Mouse (Mus musculus) stomach, embryonic 14.5 days (tissue): ENCODE measurements around the gene Adamtsl4. TPM values are rescaled to one million over a fixed set of nuclear protein-coding genes. Genes with fewer than 3 reads are reported as not detected.

Source experiments
- ATAC-seq: fragments of 200-750 bp; cut with Nextera tagmentation; 2 replicates; pipeline ENCODE4 v1.8.0; 2017; ENCODE audit warnings: low read depth, moderate TSS enrichment; ENCODE audit not compliant: insufficient number of reproducible peaks, insufficient read depth, low FRiP score
- H3K27ac ChIP-seq: fragments of 300-500 bp; sonication (generic); 2 replicates; pipeline ENCODE4 v1.5.1; 2014; ENCODE audit warnings: mild to moderate bottlenecking, low read length, moderate library complexity, mixed read lengths
- H3K27me3 ChIP-seq: fragments of 300-500 bp; sonication (generic); 2 replicates; pipeline ENCODE4 v1.6.1; 2014; ENCODE audit warnings: low read length, control low read depth, mixed read lengths; ENCODE audit not compliant: control insufficient read depth, insufficient read depth
- H3K36me3 ChIP-seq: fragments of 300-500 bp; sonication (generic); 2 replicates; pipeline ENCODE4 v1.6.1; 2014; ENCODE audit warnings: mild to moderate bottlenecking, control low read depth, low read length, moderate library complexity, mixed read lengths; ENCODE audit not compliant: control insufficient read depth, insufficient read depth
- H3K4me1 ChIP-seq: fragments of 300-500 bp; sonication (generic); 2 replicates; pipeline ENCODE4 v1.6.1; 2014; ENCODE audit warnings: low read length, control low read depth, mixed read lengths; ENCODE audit not compliant: control insufficient read depth, insufficient read depth
- H3K4me2 ChIP-seq: fragments of 300-500 bp; sonication (generic); replicated peaks from 2 replicates; pipeline ENCODE4 v1.6.1; 2014; ENCODE audit warnings: low read depth, low read length, control low read depth
- H3K4me3 ChIP-seq: fragments of 300-500 bp; sonication (generic); 2 replicates; pipeline ENCODE4 v1.5.1; 2014; ENCODE audit warnings: low read depth, low read length, control low read depth
- H3K9ac ChIP-seq: fragments of 300-500 bp; sonication (generic); replicated peaks from 2 replicates; pipeline ENCODE4 v1.6.1; 2014; ENCODE audit warnings: low read depth, mild to moderate bottlenecking, control low read depth, low read length, moderate library complexity, mixed read lengths
- H3K9me3 ChIP-seq: fragments of 300-500 bp; sonication (generic); 2 replicates; pipeline ENCODE4 v1.6.1; 2016; ENCODE audit warnings: low read depth, low read length, control low read depth; ENCODE audit not compliant: control insufficient read depth
- WGBS: fragments of 180-500 bp; shearing (Covaris S2); extraction: QIAGEN DNeasy Blood & Tissue Kit; methylation state at CpG from one replicate; pipeline ENCODE4 v1.1.7; 2014; 5-methylcytosine and 5-hydroxymethylcytosine counted together
- polyA plus RNA-seq: library from polyadenylated mRNA; unstranded; fragments of >200 nt; fragmentation: Nextera tagmentation; extraction: Ambion mirVana; gene quantifications from 2 replicates; pipeline ENCODE4 v1.2.1, GENCODE M21; 2014

The Adamtsl4 gene
- polyA plus RNA-seq, 1 experiment from 2014 or later, result 5.3 TPM

- Histone ChIP-seq H3K27ac (no peak overlapping the region), H3K27me3 (no peaks in the 10 kb centered on the region), H3K36me3 (no peaks in the 10 kb centered on the region), H3K4me2 (no peak overlapping the region), H3K9me3 (no peaks in the 10 kb centered on the region), H3K4me1 (peaks cover 7% of the 10 kb centered on the region), H3K9ac (no peak overlapping the region), H3K4me3 (no peak overlapping the region)
- ATAC-seq, result no peak
- WGBS, result 90% methylated on average over 4 of the region's 4 CpGs
Measured at GRCm38 (mm10) chr3:95706273-95706672, 18.6 kb upstream of the Adamtsl4 start.

- WGBS, result 82% methylated on average over 4 of the region's 4 CpGs
Measured at GRCm38 (mm10) chr3:95704612-95705011, 16.9 kb upstream of the Adamtsl4 start.

GRCm38 (mm10) chr3:95703276-95703675 is 15.6 kb upstream of the Adamtsl4 start:
- no peaks in the 10 kb centered on the region for H3K36me3 ChIP-seq
- H3K4me2 ChIP-seq, result no peak overlapping the region
- no peaks in the 10 kb centered on the region for H3K9me3 ChIP-seq
- no peak overlapping the region for H3K4me3 ChIP-seq
- H3K27ac ChIP-seq, result no peak overlapping the region
- ATAC-seq, result no peak
- WGBS, result 83% methylated on average over 3 of the region's 3 CpGs
- H3K9ac ChIP-seq, result no peak overlapping the region
- no peaks in the 10 kb centered on the region for H3K27me3 ChIP-seq
- peaks cover 15% of the 10 kb centered on the region for H3K4me1 ChIP-seq

More at GRCm38 (mm10) chr3:95704612-95705011, 16.9 kb upstream of the Adamtsl4 start:
- Histone ChIP-seq H3K4me2 (no peak overlapping the region), H3K9me3 (no peaks in the 10 kb centered on the region), H3K36me3 (no peaks in the 10 kb centered on the region), H3K27me3 (no peaks in the 10 kb centered on the region), H3K4me1 (peaks cover 15% of the 10 kb centered on the region), H3K9ac (no peak overlapping the region), H3K4me3 (no peak overlapping the region), H3K27ac (no peak overlapping the region)
- ATAC-seq, result no peak

GRCm38 (mm10) chr3:95701877-95702540 is 14.3 kb upstream of the Adamtsl4 start:
- no peaks in the 10 kb centered on the region for H3K9me3 ChIP-seq
- H3K4me3 ChIP-seq, result peak overlapping the region; percentile 19
- no peak overlapping the region for H3K9ac ChIP-seq
- H3K36me3 ChIP-seq, result no peaks in the 10 kb centered on the region
- peaks cover 15% of the 10 kb centered on the region for H3K4me1 ChIP-seq
- ATAC-seq, result peak; percentile 96
- peak overlapping the region; percentile 56 for H3K4me2 ChIP-seq
- H3K27me3 ChIP-seq, result no peaks in the 10 kb centered on the region
- peak overlapping the region; percentile 87 for H3K27ac ChIP-seq
- 5% methylated on average over 24 of the region's 24 CpGs for WGBS

- 67% methylated on average over 2 of the region's 2 CpGs for WGBS
- Histone ChIP-seq H3K4me2 (0 out of 2 replicates have a peak overlapping the region, but pooled peaks have one; percentile 56), H3K4me3 (no peak overlapping the region), H3K27ac (peak overlapping the region; percentile 87; the same call in 1 of the 2 replicates), H3K9ac (no peak overlapping the region), H3K27me3 (no peaks in the 10 kb centered on the region), H3K36me3 (no peaks in the 10 kb centered on the region), H3K4me1 (peaks cover 22% of the 10 kb centered on the region), H3K9me3 (no peaks in the 10 kb centered on the region)
- no peak for ATAC-seq
Measured at GRCm38 (mm10) chr3:95701085-95701484, 13.4 kb upstream of the Adamtsl4 start.

GRCm38 (mm10) chr3:95700233-95700681 is 12.5 kb upstream of the Adamtsl4 start:
- no peaks in the 10 kb centered on the region for H3K36me3 ChIP-seq
- no peak for ATAC-seq
- no peaks in the 10 kb centered on the region for H3K9me3 ChIP-seq
- no peak overlapping the region for H3K4me2 ChIP-seq
- no peak overlapping the region for H3K4me3 ChIP-seq
- H3K4me1 ChIP-seq, result peaks cover 26% of the 10 kb centered on the region
- no peak overlapping the region for H3K27ac ChIP-seq
- no peak overlapping the region for H3K9ac ChIP-seq
- WGBS, result 70% methylated on average over 6 of the region's 6 CpGs
- no peaks in the 10 kb centered on the region for H3K27me3 ChIP-seq

- H3K27ac ChIP-seq, result no peak overlapping the region
- peaks cover 26% of the 10 kb centered on the region for H3K4me1 ChIP-seq
- no peaks in the 10 kb centered on the region for H3K36me3 ChIP-seq
- no peaks in the 10 kb centered on the region for H3K9me3 ChIP-seq
- no peaks in the 10 kb centered on the region for H3K27me3 ChIP-seq
- H3K4me2 ChIP-seq, result no peak overlapping the region
- H3K9ac ChIP-seq, result no peak overlapping the region
- WGBS, result 95% methylated on average over 4 of the region's 4 CpGs
- no peak for ATAC-seq
- no peak overlapping the region for H3K4me3 ChIP-seq
Measured at GRCm38 (mm10) chr3:95698286-95698685, 10.6 kb upstream of the Adamtsl4 start.

GRCm38 (mm10) chr3:95696360-95696759 is 8.6 kb upstream of the Adamtsl4 start:
- no peak for ATAC-seq
- no peaks in the 10 kb centered on the region for H3K36me3 ChIP-seq
- H3K27ac ChIP-seq, result peak overlapping the region; percentile 22
- no peak overlapping the region for H3K4me2 ChIP-seq
- 17% methylated on average over 7 of the region's 7 CpGs for WGBS
- H3K9ac ChIP-seq, result no peak overlapping the region
- H3K9me3 ChIP-seq, result no peaks in the 10 kb centered on the region
- H3K4me3 ChIP-seq, result no peak overlapping the region
- H3K27me3 ChIP-seq, result no peaks in the 10 kb centered on the region
- peaks cover 20% of the 10 kb centered on the region for H3K4me1 ChIP-seq

- 44% methylated on average over 3 of the region's 3 CpGs for WGBS
- Histone ChIP-seq H3K9ac (no peak overlapping the region), H3K27me3 (no peaks in the 10 kb centered on the region), H3K36me3 (no peaks in the 10 kb centered on the region), H3K4me3 (no peak overlapping the region), H3K9me3 (no peaks in the 10 kb centered on the region), H3K4me1 (peaks cover 14% of the 10 kb centered on the region; the same call in 1 of the 2 replicates), H3K4me2 (no peak overlapping the region), H3K27ac (no peak overlapping the region)
- ATAC-seq, result no peak
Measured at GRCm38 (mm10) chr3:95695796-95696195, 8.1 kb upstream of the Adamtsl4 start.
